Mouse (Mus musculus) right cerebral cortex, postnatal 4 days (tissue): ENCODE results near the gene Exog.

Experiments
- DNase-seq: peaks from one replicate; pipeline ENCODE4 v3.0.0-alpha.2; 2022

The Exog gene

GRCm38 (mm10) chr9:119444738-119445429 is at the start of gene Exog:
Gene Exog (plus strand): TSS chr9:119444943.
- DNase-seq: peak; percentile 100

GRCm38 (mm10) chr9:119401351-119401750 is 43.4 kb upstream of the Exog start:
- DNase-seq: no peak

GRCm38 (mm10) chr9:119401801-119402214 is 42.9 kb upstream of the Exog start, which contains the start of gene Acvr2b:
Gene Acvr2b (plus strand): TSS chr9:119402118.
- DNase-seq: peak; percentile 95

- peak; percentile 60 for DNase-seq
Observed at GRCm38 (mm10) chr9:119402253-119403235, 42.2 kb upstream of the Exog start.

- DNase-seq: peak; percentile 58
Observed at GRCm38 (mm10) chr9:119403236-119403641, 41.5 kb upstream of the Exog start.

- no peak for DNase-seq
Observed at GRCm38 (mm10) chr9:119404090-119404489, 40.7 kb upstream of the Exog start.

- no peak for DNase-seq
Observed at GRCm38 (mm10) chr9:119407884-119408283, 36.9 kb upstream of the Exog start.

GRCm38 (mm10) chr9:119408898-119409664 is 35.7 kb upstream of the Exog start:
- DNase-seq: no peak

- no peak for DNase-seq
Observed at GRCm38 (mm10) chr9:119409864-119410263, 34.9 kb upstream of the Exog start.

GRCm38 (mm10) chr9:119418025-119418424 is 26.7 kb upstream of the Exog start:
- DNase-seq: no peak

GRCm38 (mm10) chr9:119419852-119420438 is 24.8 kb upstream of the Exog start:
- DNase-seq: no peak

GRCm38 (mm10) chr9:119425217-119425975 is 19.3 kb upstream of the Exog start:
- DNase-seq: no peak

- DNase-seq: no peak
Observed at GRCm38 (mm10) chr9:119425976-119426415, 18.7 kb upstream of the Exog start.

- DNase-seq: no peak
Observed at GRCm38 (mm10) chr9:119426483-119426882, 18.3 kb upstream of the Exog start.

- peak; percentile 73 for DNase-seq
Observed at GRCm38 (mm10) chr9:119430311-119430710, 14.4 kb upstream of the Exog start.

- DNase-seq: no peak
Observed at GRCm38 (mm10) chr9:119435855-119436254, 8.9 kb upstream of the Exog start.

- DNase-seq: no peak
Observed at GRCm38 (mm10) chr9:119438065-119438464, 6.7 kb upstream of the Exog start.

- no peak for DNase-seq
Observed at GRCm38 (mm10) chr9:119438498-119439000, 6.2 kb upstream of the Exog start.

- no peak for DNase-seq
Observed at GRCm38 (mm10) chr9:119445737-119446136, 994 bp downstream of the Exog start.

- no peak for DNase-seq
Observed at GRCm38 (mm10) chr9:119455967-119456366, 11.2 kb downstream of the Exog start.

GRCm38 (mm10) chr9:119457122-119457521 is 12.4 kb downstream of the Exog start:
- DNase-seq: no peak
